Mouse (Mus musculus): ENCODE data around the gene Cabp1. TPM values are rescaled to one million over a fixed set of nuclear protein-coding genes. Genes with fewer than 3 reads are reported as not detected.

The Cabp1 gene
- total RNA-seq (2021) = 100 to 1,000 TPM; 309 to 312 TPM

GRCm38 (mm10) chr5:115193669-115194625 lies at the start of gene Cabp1:
Gene Cabp1 (minus strand): TSS chr5:115194381.
- intact Hi-C loops (cut with DNase I) = loop anchor here (2.0 kb wide), 1 partner anchor 41 kb away; the partner anchor contains the start of gene Pop5
- peak in 1 of 2 experiments; percentile 83 for DNase-seq (ENCODE audit: low spot score in 2 of 2)

GRCm38 (mm10) chr5:115240191-115240590 lies 46.0 kb upstream of the Cabp1 start:
- peak in 1 of 2 experiments; percentile 60 for DNase-seq (ENCODE audit: low spot score in 2 of 2)
- intact Hi-C loops (cut with DNase I) = no loop called here

- intact Hi-C loops (cut with DNase I) = no loop called here
- DNase-seq (ENCODE audit: low spot score in 2 of 2) = no peak
Observed at GRCm38 (mm10) chr5:115238729-115239195, 44.6 kb upstream of the Cabp1 start.

- DNase-seq (ENCODE audit: low spot score in 2 of 2) = peak; percentile 91 to 93
- intact Hi-C loops (cut with DNase I) = loop anchor here (2.0 kb wide), 1 partner anchor 51 kb away; no protein-coding TSS in a partner anchor
Observed at GRCm38 (mm10) chr5:115237803-115238728, 43.9 kb upstream of the Cabp1 start.

GRCm38 (mm10) chr5:115235786-115236263 lies 41.6 kb upstream of the Cabp1 start, which contains the start of gene Pop5:
Gene Pop5 (plus strand): TSS chr5:115235836.
- intact Hi-C loops (cut with DNase I) = loop anchor here (2.0 kb wide), 4 partner anchors 43 to 257 kb away; no protein-coding TSS in a partner anchor
- peak; percentile 85 for DNase-seq (ENCODE audit: low spot score in 2 of 2)

- intact Hi-C loops (cut with DNase I) = loop anchor here (2.0 kb wide), 3 partner anchors 43 to 257 kb away; no protein-coding TSS in a partner anchor
- DNase-seq (ENCODE audit: low spot score in 2 of 2) = peak; percentile 79 to 82
Observed at GRCm38 (mm10) chr5:115235323-115235771, 41.2 kb upstream of the Cabp1 start.

- intact Hi-C loops (cut with DNase I) = loop anchor here (2.0 kb wide), 3 partner anchors 42 to 256 kb away; no protein-coding TSS in a partner anchor
- peak in 1 of 2 experiments; percentile 63 for DNase-seq (ENCODE audit: low spot score in 2 of 2)
Observed at GRCm38 (mm10) chr5:115234519-115234918, 40.3 kb upstream of the Cabp1 start.

GRCm38 (mm10) chr5:115233031-115233780 lies 39.0 kb upstream of the Cabp1 start:
- DNase-seq (ENCODE audit: low spot score in 2 of 2) = no peak
- intact Hi-C loops (cut with DNase I) = no loop called here

GRCm38 (mm10) chr5:115232516-115232915 lies 38.3 kb upstream of the Cabp1 start:
- intact Hi-C loops (cut with DNase I) = no loop called here

GRCm38 (mm10) chr5:115231552-115232120 lies 37.5 kb upstream of the Cabp1 start:
- no peak for DNase-seq (ENCODE audit: low spot score in 2 of 2)

More at GRCm38 (mm10) chr5:115232516-115232915, 38.3 kb upstream of the Cabp1 start:
- DNase-seq (ENCODE audit: low spot score in 2 of 2) = no peak

GRCm38 (mm10) chr5:115230830-115231551 lies 36.8 kb upstream of the Cabp1 start:
- intact Hi-C loops (cut with DNase I) = loop anchor here (2.0 kb wide), 1 partner anchor 16 kb away; no protein-coding TSS in a partner anchor

More at GRCm38 (mm10) chr5:115231552-115232120, 37.5 kb upstream of the Cabp1 start:
- intact Hi-C loops (cut with DNase I) = loop anchor here (2.0 kb wide), 1 partner anchor 17 kb away; no protein-coding TSS in a partner anchor

GRCm38 (mm10) chr5:115222485-115222884 lies 28.3 kb upstream of the Cabp1 start:
- intact Hi-C loops (cut with DNase I) = no loop called here
- no peak for DNase-seq (ENCODE audit: low spot score in 2 of 2)

More at GRCm38 (mm10) chr5:115230830-115231551, 36.8 kb upstream of the Cabp1 start:
- peak; percentile 81 to 87 for DNase-seq (ENCODE audit: low spot score in 2 of 2)

GRCm38 (mm10) chr5:115220931-115221640 lies 26.9 kb upstream of the Cabp1 start:
- DNase-seq (ENCODE audit: low spot score in 2 of 2) = peak in 1 of 2 experiments; percentile 75
- intact Hi-C loops (cut with DNase I) = no loop called here

GRCm38 (mm10) chr5:115217998-115218397 lies 23.8 kb upstream of the Cabp1 start:
- no peak for DNase-seq (ENCODE audit: low spot score in 2 of 2)
- intact Hi-C loops (cut with DNase I) = no loop called here

- intact Hi-C loops (cut with DNase I) = loop anchor here (2.0 kb wide), 1 partner anchor 15 kb away; no protein-coding TSS in a partner anchor
Observed at GRCm38 (mm10) chr5:115215273-115216185, 21.3 kb upstream of the Cabp1 start.

More at GRCm38 (mm10) chr5:115215273-115216185, 21.3 kb upstream of the Cabp1 start:
- no peak for DNase-seq (ENCODE audit: low spot score in 2 of 2)
